In the genomic region with DNA sequence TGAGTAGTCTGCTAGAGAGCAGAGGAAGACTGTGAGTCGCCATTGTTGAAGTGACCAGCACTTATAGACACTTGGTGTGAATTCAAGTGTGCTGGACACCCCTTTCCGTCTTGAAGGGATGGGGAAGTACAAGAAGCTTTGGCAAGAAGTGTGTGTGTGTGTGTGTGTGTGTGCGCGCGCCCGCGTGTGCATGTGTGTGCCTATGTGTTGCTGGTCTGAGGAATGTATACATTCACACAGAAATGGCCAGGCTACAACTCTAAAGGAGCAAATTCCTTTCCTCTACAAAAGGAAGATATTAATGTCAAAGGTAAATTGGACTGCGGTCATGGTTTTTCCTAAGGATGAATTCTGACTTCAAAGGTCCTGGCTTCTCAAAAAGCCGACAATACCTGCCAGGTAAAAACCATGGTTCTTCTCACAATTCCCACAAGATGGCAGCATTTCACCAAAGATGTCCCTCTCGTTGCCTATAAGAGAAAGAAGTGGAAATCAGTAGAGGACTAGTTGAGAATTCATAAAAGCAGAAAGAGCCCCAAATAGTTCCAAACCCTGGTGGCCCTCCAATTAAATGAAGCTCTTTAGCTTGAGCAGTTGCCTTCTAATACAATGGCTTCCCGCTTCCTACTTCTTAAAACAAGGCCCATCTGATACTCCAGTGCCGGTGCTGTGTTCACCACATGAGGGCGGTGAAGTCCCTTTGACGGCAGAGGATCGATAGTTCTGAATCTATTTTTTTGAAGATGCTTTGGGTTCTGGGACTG, we compare ENCODE assay signal across 8 mouse cellular contexts.
DNase-seq lines count a peak whose midpoint lies in the region; ATAC-seq and TF ChIP-seq lines count a peak whose summit lies in the region.

No protein-coding gene starts in this region.

- H3K27ac ChIP-seq in intestine, embryonic 16.5 days (ENCODE audit: low read length) = no peak overlapping the region
- no peak overlapping the region for H3K27ac ChIP-seq in spleen, adult 2 months (ENCODE audit: insufficient read depth, low read length)

- H3K27me3 ChIP-seq in intestine, embryonic 16.5 days (replicated peaks; ENCODE audit: control insufficient read depth, insufficient read depth, low read length) = no peaks in the 10 kb centered on the region; the same call in 1 of the 2 replicates
- H3K27me3 ChIP-seq in spleen, adult 2 months (ENCODE audit: control insufficient read depth, insufficient read depth, low read length) = no peaks in the 10 kb centered on the region

- no peaks in the 10 kb centered on the region for H3K4me1 ChIP-seq in intestine, embryonic 16.5 days (ENCODE audit: control insufficient read depth, insufficient read depth, low read length)
- H3K4me1 ChIP-seq in spleen, adult 2 months (ENCODE audit: control insufficient read depth, insufficient read depth, insufficient read length) = no peaks in the 10 kb centered on the region

- H3K4me3 ChIP-seq in intestine, embryonic 16.5 days (ENCODE audit: low read length) = no peak overlapping the region; the same call in 1 of the 2 replicates
- no peak overlapping the region for H3K4me3 ChIP-seq in spleen, adult 2 months (ENCODE audit: extremely low read depth, insufficient read depth, insufficient read length)

- H3K9ac ChIP-seq in intestine, embryonic 16.5 days (ENCODE audit: low read depth, low read length) = no peak overlapping the region

- peak; percentile 33; the same call in 1 of the 2 replicates for ATAC-seq in intestine, embryonic 16.5 days

- TF ChIP-seq POLR2A in spleen, adult 2 months (IDR thresholded peaks at IDR 0.05; ENCODE audit: low read depth, low read length) = no peak

- peak overlapping the region; percentile 34 for H3K4me2 ChIP-seq in intestine, embryonic 16.5 days (ENCODE audit: low read depth, low read length)

- DNase-seq in ovary, postnatal 10 days (ENCODE audit: low spot score) = peak; percentile 3
- no peak for DNase-seq in ovary, adult 18-20 months (ENCODE audit: low spot score)
- DNase-seq in cerebellum, adult 9-11 months = peak; percentile 46
- DNase-seq in gastrocnemius, postnatal 14 days = peak; percentile 27
- DNase-seq in left cerebral cortex, postnatal 36 days (ENCODE audit: low spot score in 2 of 2) = peak; percentile 47 to 64
- peak; percentile 54 for DNase-seq in mesoderm, embryonic 11.5 days (ENCODE audit: low read depth, low spot score)
- peak; percentile 32 to 34 for DNase-seq in spleen, adult 2 months (ENCODE audit: low read depth in 1 of 2, low spot score in 2 of 2)

- intact Hi-C loops in gastrocnemius, postnatal 14 days (cut with DNase I; ENCODE audit: low total_unique reads) = loop anchor here (5.0 kb wide), 1 partner anchor 695 kb away; no protein-coding TSS in a partner anchor
- intact Hi-C loops in left cerebral cortex, postnatal 36 days (cut with DNase I) = loop anchor here (1.0 to 10.0 kb wide), 4 partner anchors 523 to 835 kb away; partner anchors contain the start of genes Enoph1, Hnrnpdl and Rasgef1b

- H3K36me3 ChIP-seq in intestine, embryonic 16.5 days (ENCODE audit: control insufficient read depth, insufficient read depth, low read length) = no peaks in the 10 kb centered on the region
- no peaks in the 10 kb centered on the region for H3K36me3 ChIP-seq in spleen, adult 2 months (ENCODE audit: control insufficient read depth, insufficient read depth, low read length)

- no peaks in the 10 kb centered on the region for H3K9me3 ChIP-seq in intestine, embryonic 16.5 days (ENCODE audit: control insufficient read depth, low read length)

- TF ChIP-seq CTCF in spleen, adult 2 months (IDR thresholded peaks at IDR 0.05; ENCODE audit: extremely low read depth, insufficient read depth, insufficient read length, insufficient replicate concordance) = peak; percentile 58; the same call in 1 of the 2 replicates

- WGBS in intestine, embryonic 16.5 days = 55% methylated on average over 15 of the region's 15 CpGs
- WGBS in spleen, adult 2 months = 55% methylated on average over 15 of the region's 15 CpGs
